Mouse (Mus musculus) C3H10T1/2 (cell line): ENCODE measurements around the gene D17Wsu92e. TPM values are rescaled to one million over a fixed set of nuclear protein-coding genes. Genes with fewer than 3 reads are reported as not detected.

ENCODE experiments used
- polyA plus RNA-seq, 2 experiments: library from polyadenylated mRNA; unstranded; fragments of >200 nt; fragmentation: generic; extraction: Trizol; gene quantifications; one replicate each; pipeline ENCODE4 v1.2.1; 2012; ENCODE audit warnings: missing spikeins in 2 of 2

Gene D17Wsu92e
- 10 to 100 TPM; 39.4 to 78.3 TPM for polyA plus RNA-seq

DNA sequence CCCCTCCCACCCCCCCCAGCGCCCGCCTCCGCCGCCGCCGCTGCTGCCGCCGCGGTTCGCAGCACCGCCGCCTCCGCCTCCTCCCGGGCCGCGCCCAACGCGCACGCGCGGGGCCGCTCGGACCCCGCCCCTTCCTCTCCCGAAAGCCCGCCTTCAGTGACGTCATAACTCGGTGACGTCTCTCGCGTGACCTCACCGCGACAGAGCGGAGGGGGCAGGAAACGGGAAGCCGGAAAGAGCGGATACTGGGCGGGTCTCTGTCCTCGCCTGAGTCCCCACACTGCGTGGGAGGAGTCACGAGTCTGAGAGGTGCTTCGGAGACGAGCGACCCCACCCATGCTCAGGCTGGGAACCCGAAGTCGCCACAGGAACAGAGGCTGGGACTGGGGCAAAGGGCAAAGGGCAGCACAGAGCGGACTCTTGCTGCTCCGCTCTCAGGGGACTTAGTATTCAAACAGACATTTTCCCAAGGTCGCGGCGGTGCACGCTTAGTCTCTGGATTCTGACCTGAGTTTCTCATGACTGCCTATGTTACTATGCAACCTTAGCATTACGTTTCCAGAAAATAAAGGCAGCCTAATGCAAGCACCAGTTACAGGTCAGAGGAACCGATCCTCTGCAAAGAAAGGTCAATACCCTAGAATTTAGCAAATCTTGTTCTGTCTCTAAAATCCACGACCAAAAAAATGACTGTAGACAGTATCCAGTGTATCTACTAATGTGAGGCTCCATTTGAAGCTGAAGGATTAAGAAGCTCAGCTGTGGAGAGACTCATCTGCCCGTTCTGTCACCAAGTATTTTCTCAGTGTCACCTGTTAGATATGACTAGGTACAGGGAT is at the start of gene D17Wsu92e:
Gene D17Wsu92e (minus strand): TSS at position 81 of the 839 bp plus-strand sequence.

GRCm38 (mm10) chr17:27856265-27856797 is 35.9 kb upstream of the D17Wsu92e start, which contains the start of gene Uhrf1bp1:
Uhrf1bp1 (plus strand) TSS chr17:27856441.

GRCm38 (mm10) chr17:27837850-27838249 is 17.4 kb upstream of the D17Wsu92e start, which contains the start of gene Snrpc:
Snrpc (plus strand) TSS chr17:27838150.

DNA sequence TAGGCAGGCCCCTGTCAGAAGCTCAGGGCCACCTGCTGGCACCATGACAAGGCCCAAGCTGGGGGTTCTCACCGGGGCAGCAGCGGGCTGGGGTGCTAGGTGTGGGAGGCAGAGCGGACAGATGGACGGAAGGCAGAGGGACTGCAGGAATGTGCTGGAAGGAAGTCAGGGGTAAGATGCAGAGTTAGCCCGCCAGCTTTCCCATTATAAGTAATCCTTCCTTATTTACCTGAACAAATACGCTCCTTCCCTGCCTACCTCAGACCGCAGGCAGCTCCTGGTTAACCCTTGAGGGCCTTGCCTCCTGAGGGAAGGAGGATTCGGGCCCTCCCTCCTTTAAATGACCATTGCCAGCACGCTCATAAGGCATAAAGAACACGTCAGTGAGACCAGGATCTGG is 91.7 kb downstream of the D17Wsu92e start, which contains the start of gene Spdef:
Gene Spdef (minus strand): TSS at position 186 of the 400 bp plus-strand sequence.

Other genes starting within 250 kb of the D17Wsu92e start
- gene Nudt3, start 197.2 kb downstream of the D17Wsu92e start, polyA plus RNA-seq: 100 to 1,000 TPM in 1 of 2 experiments, 10 to 100 TPM in 1; 98.8 to 115 TPM
- not detected for gene RPS10-NUDT3, start 185.4 kb downstream of the D17Wsu92e start, polyA plus RNA-seq
- gene Rps10, start 184.0 kb downstream of the D17Wsu92e start, polyA plus RNA-seq: 1,000 to 10,000 TPM; 5,609 to 9,497 TPM
- gene Pacsin1, start 165.1 kb downstream of the D17Wsu92e start, polyA plus RNA-seq: under 1 TPM in 1 of 2 experiments, not detected in 1; 0.14 TPM
- gene Spdef, start 91.7 kb downstream of the D17Wsu92e start, polyA plus RNA-seq: under 1 TPM; 0.08 to 0.18 TPM
- 100 to 1,000 TPM; 342 to 372 TPM for gene Snrpc, start 17.5 kb upstream of the D17Wsu92e start, polyA plus RNA-seq
- gene Uhrf1bp1, start 35.8 kb upstream of the D17Wsu92e start, polyA plus RNA-seq: 1 to 10 TPM; 1.7 to 4.1 TPM
- gene Anks1, start 88.7 kb upstream of the D17Wsu92e start, polyA plus RNA-seq: 10 to 100 TPM in 1 of 2 experiments, 1 to 10 TPM in 1; 2.5 to 12.8 TPM
- gene Taf11, start 89.2 kb upstream of the D17Wsu92e start, polyA plus RNA-seq: 10 to 100 TPM; 20.0 to 47.9 TPM